Mouse (Mus musculus): ENCODE results near the gene Plekhm1.

Plekhm1 gene

GRCm38 (mm10) chr11:103394025-103394424 lies 18.5 kb downstream of the Plekhm1 start:
- no peak for DNase-seq

GRCm38 (mm10) chr11:103387870-103388526 lies 24.5 kb downstream of the Plekhm1 start:
- no peak for DNase-seq

GRCm38 (mm10) chr11:103386827-103387226 lies 25.7 kb downstream of the Plekhm1 start:
- no peak for DNase-seq

GRCm38 (mm10) chr11:103381956-103382613 lies 30.4 kb downstream of the Plekhm1 start:
- peak; percentile 55 to 70 for DNase-seq

- DNase-seq: no peak
Measured at GRCm38 (mm10) chr11:103381505-103381904, 31.0 kb downstream of the Plekhm1 start.

- no peak for DNase-seq
Measured at GRCm38 (mm10) chr11:103380460-103380859, 32.0 kb downstream of the Plekhm1 start.

GRCm38 (mm10) chr11:103378341-103378740 lies 34.1 kb downstream of the Plekhm1 start:
- DNase-seq: no peak

GRCm38 (mm10) chr11:103375772-103376171 lies 36.7 kb downstream of the Plekhm1 start:
- no peak for DNase-seq

GRCm38 (mm10) chr11:103375258-103375657 lies 37.2 kb downstream of the Plekhm1 start:
- DNase-seq: peak in 1 of 2 experiments; percentile 40

GRCm38 (mm10) chr11:103373922-103374321 lies 38.6 kb downstream of the Plekhm1 start:
- no peak for DNase-seq

- DNase-seq: no peak
Measured at GRCm38 (mm10) chr11:103372561-103372960, 39.9 kb downstream of the Plekhm1 start.

GRCm38 (mm10) chr11:103372068-103372467 lies 40.4 kb downstream of the Plekhm1 start:
- DNase-seq: peak; percentile 53 to 64

GRCm38 (mm10) chr11:103371222-103371539 lies 41.3 kb downstream of the Plekhm1 start:
- DNase-seq: peak in 1 of 2 experiments; percentile 60

- DNase-seq: no peak
Measured at GRCm38 (mm10) chr11:103370397-103371221, 41.9 kb downstream of the Plekhm1 start.

GRCm38 (mm10) chr11:103365530-103365929 lies 47.0 kb downstream of the Plekhm1 start:
- DNase-seq: no peak

- DNase-seq: no peak
Measured at GRCm38 (mm10) chr11:103365022-103365421, 47.5 kb downstream of the Plekhm1 start.

- no peak for DNase-seq
Measured at GRCm38 (mm10) chr11:103364335-103364734, 48.2 kb downstream of the Plekhm1 start.

- DNase-seq: peak; percentile 81 to 88
Measured at GRCm38 (mm10) chr11:103363214-103364148, 49.0 kb downstream of the Plekhm1 start, which contains the start of gene Arhgap27. Gene Arhgap27, minus strand, starts transcription at chr11:103363692.

- peak; percentile 43 to 66 for DNase-seq
Measured at GRCm38 (mm10) chr11:103362521-103363181, 49.8 kb downstream of the Plekhm1 start.

- DNase-seq: peak; percentile 58 to 75
Measured at GRCm38 (mm10) chr11:103362054-103362432, 50.4 kb downstream of the Plekhm1 start.

GRCm38 (mm10) chr11:103361396-103362053 lies 51.0 kb downstream of the Plekhm1 start:
- DNase-seq: peak; percentile 58 to 77

All from kidney, postnatal 4 days (tissue).